Mouse (Mus musculus): ENCODE results near the gene Ifnl3.

Gene Ifnl3

DNA sequence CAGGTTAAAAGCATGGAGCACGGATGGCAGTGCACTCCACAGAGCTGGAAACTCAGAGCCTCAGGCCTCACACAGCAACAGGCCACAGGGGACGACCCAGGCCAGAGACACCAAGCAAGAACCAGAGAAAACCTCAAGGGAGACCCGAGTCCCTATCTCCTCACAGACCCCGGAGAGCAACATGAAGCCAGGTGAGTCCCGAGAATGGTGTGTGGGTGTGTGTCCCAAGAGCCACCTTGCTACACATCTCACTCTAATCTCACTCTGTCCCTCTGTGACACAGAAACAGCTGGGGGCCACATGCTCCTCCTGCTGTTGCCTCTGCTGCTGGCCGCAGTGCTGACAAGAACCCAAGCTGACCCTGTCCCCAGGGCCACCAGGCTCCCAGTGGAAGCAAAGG, at the start of gene Ifnl3:
Ifnl3 (plus strand) TSS at position 301 of the 400 bp plus-strand sequence.
- WGBS = 84% methylated on average over 5 of the region's 6 CpGs

DNA sequence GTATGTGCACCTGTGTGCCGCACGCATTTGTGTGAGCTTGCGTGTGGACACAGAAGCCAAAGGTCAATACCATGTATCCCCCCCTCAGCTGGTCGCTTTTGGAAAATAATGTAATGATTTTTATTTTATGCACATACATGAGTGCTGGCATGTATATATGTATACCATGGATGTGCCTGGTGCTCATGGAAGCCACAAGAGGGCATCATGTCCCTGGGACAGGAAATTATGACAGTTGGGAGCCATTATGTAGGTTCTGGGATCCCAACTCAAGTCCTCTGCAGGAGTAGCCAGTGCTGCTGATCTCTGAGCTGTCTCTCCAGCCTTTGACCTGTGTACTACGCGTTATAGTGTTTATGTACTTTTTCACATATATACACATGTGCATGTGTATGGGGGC, 46.4 kb upstream of the Ifnl3 start:
- WGBS = 95% methylated on average over 6 of the region's 6 CpGs

DNA sequence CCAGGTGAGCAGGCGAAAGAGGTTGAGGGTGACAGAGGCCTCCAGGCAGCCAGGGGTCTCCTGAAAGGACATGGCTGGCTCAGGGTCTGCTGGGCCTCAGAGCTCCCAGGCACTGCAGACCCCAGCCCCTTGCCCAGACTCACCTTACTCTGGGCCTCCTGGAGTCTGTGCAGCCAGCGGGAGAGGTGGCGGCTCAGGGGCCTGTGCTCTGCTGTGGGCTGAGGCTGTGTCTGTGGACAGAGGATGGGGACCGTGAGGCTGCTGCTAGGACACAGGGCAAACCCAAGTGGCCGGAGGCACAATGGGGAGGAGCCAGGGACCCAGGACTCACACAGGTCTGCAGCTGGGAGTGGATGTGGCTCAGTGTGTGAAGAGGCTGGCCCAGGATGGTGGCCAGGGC, 45.3 kb upstream of the Ifnl3 start:
- WGBS = 86% methylated on average over 5 of the region's 5 CpGs

DNA sequence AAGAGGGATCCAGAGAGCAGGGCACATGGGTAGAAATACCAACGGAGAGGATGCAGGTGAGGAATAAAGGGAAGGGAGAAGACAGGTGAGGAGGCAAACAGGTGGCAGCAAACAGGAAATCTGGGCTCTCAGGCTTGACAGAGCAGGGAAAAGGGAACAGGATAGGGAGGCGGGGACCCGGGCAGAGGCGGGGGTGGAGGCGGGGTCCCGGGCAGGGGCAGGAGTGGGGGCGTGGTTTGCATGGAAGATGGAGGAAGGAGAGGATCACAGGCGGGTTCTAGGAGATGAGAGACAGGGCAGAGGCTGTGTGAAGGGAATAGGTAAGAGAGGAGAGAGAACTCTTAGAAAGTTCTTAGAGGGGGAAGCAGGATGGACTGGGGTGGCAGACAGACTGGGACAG, 43.8 kb upstream of the Ifnl3 start:
- WGBS = 9% methylated on average over 8 of the region's 8 CpGs

DNA sequence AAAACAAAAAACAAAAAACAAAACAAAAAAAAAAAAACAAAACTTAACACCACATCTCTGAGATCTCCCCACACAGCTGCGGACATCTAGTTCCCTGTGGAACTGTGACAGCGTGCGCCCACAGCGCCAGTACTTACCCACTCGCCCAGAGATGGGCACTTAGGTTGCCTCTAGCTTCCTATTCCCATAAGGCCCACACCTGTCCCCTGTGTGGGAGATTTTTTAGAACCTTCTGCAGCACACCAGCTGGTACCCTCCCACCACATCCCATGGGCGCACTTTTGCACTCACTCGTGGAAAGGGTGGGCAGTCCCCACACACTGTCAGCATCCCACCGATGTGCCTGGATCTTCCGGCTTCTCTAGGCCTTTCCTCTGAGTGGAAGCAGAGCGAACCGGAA, 39.8 kb upstream of the Ifnl3 start:
- WGBS = 52% methylated on average over 11 of the region's 11 CpGs

DNA sequence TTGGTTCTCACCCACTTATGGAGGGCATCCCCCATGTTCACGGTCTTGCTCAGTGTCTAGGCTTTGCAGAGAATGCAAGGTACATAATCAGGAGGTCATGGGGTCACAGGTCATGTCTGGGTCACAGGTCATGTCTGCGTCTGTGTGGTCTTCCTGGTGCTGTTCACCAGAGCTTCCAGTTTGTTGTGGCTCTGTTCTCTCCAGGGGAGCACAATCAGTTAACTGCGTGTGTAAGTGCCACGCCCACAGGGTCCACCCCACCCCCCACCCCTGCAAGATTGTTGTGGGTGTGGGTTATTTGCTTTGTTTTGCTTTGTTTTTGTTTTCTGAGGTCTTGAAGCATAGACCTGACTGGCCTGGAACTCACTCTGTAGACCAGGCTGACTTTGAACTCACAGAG, 38.4 kb upstream of the Ifnl3 start:
- WGBS = 51% methylated on average over 4 of the region's 4 CpGs

DNA sequence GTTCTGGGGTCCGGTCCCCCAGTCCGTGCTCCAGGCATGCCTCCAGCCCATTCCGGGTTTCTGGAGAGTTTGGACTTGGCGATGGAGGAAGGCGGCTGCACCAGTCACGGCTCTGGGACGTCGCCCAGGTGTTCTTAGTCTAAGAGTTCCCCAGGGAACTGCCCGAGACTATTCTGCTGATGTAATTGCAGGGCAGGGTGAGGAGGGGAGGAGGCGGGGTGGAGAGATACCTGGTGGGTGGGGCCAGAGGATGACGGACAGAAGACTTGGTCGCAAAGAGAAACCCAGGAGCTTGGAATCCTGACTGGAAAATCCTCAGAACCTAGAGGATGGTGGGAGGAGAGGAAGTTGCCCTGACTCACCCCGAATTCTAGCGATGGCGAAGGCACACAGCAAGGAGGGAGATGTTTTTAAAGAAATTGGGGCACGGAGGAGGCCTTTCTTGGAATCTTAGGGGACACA, 34.6 kb upstream of the Ifnl3 start:
- 3% methylated on average over 16 of the region's 16 CpGs for WGBS

DNA sequence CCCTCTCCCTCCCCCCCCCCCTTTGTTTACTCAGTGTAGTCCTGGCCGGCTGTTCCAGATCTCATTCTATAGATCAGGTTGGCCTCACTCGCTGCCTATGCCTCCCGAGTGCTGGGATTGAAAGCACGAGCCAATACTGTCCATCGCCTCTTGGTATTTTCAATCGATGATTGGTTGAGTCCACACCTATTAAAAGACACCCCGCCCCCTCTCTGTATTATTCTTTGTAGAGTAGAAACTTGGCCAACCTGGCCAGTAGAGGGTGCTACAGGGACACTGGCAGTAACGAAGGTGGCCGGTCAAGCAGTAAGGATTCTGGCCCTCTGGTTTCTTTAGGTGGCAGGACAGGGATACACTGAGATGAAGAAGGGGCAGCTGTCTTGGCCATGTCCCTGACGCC, 32.2 kb upstream of the Ifnl3 start:
- 14% methylated on average over 10 of the region's 10 CpGs for WGBS

DNA sequence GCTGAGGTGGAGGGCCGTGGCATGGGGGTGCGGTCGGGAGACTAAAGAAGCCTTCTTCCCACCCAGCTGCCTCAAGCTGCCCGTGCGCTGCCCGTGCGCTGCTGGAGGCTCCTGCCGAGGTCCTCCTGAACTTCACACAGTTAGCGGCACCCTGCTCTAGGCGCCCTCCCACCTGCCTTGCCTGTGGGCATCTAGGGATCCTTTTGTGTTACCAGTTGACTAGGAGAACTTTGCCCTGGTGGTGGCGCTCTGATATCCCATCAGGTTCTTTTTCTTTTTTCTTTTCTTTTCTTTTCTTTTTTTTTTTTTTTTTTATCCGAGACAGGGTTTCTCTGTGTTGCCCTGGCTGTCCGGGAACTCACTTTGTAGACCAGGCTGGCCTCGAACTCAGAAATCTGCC, 31.7 kb upstream of the Ifnl3 start:
- 38% methylated on average over 14 of the region's 14 CpGs for WGBS

DNA sequence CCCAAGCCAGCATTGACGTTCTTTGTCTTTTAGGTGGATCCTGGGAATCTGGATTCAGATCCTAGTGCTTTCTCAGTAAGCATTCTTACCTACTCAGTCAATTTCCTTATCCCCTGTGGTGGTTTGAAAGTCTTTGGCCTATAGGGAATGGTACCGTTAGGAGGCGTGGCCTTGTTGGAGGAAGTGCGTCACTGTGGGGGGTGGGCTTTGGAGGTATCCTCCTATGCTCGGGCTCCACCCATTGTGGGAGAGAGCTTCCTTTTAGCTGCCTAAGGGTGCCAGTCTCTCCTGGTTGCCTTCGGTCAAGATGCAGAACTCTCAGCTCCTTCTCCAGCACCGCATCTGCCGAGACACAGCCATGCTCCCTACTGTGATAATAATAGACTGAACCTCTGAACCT, 30.3 kb upstream of the Ifnl3 start:
- WGBS = 89% methylated on average over 8 of the region's 8 CpGs

DNA sequence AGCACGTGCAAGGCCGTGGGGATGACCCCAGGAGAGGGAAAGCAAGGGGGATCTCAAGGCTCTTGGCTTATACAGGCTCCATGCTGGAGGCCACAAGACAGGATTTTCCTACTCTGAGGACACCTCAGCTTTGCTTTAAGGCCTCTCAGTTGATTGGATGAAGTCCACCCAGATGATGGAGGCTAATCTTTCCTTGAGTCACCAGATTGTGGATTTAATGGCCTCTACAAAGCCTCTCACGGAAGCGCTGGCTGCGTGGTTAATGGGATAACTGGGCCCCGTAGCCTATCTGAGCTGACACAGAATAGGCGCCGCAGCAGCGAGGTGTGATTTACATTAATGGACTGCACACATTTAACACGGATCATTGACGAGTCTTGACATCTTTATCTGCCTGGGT, 27.2 kb upstream of the Ifnl3 start:
- 88% methylated on average over 11 of the region's 11 CpGs for WGBS

DNA sequence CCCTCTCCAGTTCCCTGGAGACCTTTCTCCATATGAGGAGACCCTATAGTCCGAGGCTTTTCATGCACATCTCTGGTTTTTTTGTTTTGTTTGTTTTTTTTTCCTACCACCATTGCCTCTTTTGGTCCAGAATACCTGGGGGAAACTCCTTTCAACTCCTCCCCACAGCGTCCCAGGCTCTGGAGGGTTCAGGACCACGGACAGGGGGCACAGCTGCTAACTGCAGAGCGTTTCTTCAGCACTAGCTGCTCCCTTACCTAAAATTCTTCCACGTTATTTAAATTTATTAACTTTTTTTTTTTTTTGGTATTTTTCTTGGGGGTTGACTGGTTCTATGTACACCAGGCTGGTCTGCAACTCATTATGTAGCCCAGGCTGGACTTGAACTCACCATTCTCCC, 17.1 kb upstream of the Ifnl3 start:
- WGBS = 28% methylated on average over 5 of the region's 5 CpGs

DNA sequence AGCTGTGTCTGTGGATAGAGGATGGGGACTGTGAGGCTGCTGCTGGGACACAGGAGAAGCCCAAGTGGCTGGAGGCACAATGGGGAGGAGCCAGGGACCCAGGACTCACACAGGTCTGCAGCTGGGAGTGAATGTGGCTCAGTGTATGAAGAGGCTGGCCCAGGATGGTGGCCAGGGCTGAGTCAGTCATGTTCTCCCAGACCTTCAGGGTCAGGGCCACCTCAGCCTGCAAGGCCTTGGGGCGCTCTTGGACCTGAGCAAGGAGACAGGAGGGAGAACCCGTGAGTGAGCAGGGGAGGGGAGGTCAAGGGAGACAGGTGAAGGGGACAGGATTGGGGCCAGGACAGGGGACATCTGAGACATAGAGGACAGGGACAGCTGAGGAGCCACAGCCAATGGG, 13.5 kb upstream of the Ifnl3 start:
- 91% methylated on average over 2 of the region's 2 CpGs for WGBS

DNA sequence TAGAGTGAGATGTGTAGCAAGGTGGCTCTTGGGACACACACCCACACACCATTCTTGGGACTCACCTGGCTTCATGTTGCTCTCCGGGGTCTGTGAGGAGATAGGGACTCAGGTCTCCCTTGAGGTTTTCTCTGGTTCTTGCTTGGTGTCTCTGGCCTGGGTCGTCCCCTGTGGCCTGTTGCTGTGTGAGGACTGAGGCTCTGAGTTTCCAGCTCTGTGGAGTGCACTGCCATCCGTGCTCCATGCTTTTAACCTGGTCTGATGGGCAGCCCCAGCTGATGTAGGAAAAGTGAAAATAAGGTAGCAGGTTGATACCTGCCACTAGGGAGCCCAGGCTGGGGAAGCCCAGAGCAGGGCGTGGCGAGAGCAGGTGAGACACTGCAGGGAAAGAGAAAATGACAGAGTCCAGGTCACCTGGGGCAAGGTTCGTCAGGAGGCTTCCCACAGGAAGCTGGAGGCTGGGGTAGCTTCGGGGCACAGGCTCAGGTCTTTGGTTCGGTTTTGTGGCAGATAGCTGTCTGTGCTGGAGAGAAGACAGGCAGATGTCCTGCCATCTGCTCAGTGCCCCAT, 12.1 kb upstream of the Ifnl3 start, which contains the start of gene Ifnl2:
Ifnl2 (minus strand) TSS at position 51 of the 570 bp plus-strand sequence.
- 72% methylated on average over 8 of the region's 8 CpGs for WGBS

DNA sequence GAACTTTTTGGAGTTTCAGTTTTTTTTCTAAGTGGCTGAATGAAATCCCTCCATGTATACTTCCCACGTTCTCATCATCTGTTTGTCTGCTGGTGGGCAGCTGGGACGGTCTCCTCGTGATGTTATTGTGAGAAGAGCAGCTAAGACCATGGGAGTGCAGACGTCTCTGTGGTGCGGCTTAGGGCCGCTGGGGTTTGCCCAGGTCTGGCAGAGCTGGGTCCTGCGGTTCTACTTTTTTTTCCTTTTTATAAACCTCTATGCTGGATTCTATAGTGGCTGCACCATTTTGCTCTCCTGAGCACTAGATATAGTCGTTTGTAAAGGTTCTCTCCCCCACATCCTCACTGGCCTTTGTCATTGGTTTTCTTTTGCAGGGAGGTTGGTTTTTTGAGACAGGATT, 11.2 kb upstream of the Ifnl3 start:
- 67% methylated on average over 8 of the region's 8 CpGs for WGBS

DNA sequence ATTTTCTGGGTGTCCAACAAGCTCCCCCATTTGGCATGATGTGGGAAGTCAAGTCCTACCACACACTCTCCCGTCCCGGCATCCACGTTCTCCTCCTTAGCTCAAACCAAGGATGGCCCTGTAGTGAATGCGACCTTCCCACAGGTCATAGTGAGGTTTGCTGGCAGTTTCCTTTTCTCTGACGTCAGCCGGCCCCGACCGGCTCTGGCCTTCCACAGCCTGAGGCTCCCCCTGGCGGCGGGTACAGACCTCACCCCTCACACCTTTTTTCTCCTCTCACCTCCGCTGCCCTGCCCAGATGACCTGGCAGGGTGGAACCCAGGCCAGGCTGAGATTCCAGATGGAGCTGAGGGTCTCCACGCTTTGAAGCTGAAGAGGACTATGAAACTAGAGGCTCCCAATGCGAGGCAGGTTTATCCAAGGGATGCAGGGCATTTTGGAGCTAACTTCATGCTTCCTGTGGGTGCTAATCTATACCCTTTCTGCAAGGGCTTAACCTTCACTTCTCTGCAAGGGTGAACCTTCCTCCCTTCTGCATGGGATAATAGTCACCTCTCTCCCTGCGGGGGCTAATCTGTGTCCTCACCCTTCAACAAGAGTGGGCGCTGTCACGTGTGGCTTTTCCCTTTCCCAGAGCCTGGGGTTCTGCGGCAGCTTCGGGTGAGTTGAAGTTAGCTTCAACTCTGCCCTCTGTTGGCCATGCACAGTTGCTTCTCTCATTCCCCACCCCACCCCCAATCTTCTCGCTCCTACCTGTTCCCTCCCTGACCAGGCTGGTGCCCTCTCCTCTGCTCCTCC, 5.5 kb downstream of the Ifnl3 start:
- WGBS = 11% methylated on average over 19 of the region's 19 CpGs

DNA sequence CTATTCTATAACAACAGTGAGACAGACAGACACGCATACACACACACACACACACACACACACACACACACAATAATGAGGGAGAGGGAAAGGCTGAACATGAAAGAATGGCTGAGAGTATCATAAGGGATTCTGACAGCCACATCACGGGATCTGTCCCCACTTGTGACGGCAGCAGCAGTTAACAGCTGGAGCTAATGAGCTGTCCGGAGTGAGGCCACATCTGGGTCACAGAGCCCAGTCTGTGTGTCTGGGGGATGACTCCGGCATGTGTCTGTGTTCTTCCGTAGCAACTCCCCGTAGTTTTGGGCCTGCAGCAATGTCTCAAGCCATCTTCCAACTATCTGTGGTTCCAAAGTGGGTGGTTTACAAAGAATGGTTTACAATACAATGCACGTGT, 9.4 kb downstream of the Ifnl3 start:
- 80% methylated on average over 8 of the region's 8 CpGs for WGBS

DNA sequence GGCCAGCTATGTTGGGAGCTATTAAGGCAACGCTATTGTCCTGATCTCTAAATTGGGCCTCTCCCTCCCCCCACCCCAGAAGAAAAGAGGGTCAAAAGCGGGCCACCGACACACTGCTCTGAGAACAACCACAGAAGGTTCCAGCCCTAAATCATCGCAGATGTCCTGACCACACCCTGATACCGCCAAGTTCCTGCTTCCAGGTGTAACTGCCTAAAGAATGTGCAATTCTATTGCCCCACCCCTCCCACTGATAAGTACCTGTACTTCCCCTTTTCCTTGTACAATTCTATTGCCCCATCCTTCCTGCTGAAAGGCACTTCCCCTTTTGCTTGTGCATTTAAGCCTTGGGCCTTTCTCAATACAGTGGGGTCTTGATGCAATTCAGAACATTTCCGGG, 16.2 kb downstream of the Ifnl3 start:
- WGBS = 95% methylated on average over 6 of the region's 6 CpGs

DNA sequence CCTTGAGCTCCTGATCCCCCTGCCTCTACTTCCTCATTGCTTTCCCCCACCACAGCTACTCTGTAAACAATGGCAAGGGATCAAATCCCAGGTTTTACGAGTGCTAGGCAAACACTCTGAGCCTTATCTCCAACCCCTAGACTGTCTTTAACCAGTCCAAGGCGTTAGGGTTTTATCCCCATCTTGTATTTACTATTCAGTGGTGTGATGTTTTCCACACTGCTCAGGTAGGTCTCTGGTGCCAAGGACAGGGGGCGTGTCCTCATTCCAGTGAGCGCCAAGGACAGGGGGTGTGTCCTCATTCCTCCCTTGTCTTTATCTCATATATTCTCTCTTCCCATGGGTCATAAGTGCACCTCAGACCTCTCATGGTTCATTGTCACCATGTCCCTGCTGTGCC, 17.9 kb downstream of the Ifnl3 start, which contains the start of gene Sycn:
Sycn (plus strand) TSS at position 360 of the 400 bp plus-strand sequence.
- WGBS = 83% methylated on average over 4 of the region's 4 CpGs

DNA sequence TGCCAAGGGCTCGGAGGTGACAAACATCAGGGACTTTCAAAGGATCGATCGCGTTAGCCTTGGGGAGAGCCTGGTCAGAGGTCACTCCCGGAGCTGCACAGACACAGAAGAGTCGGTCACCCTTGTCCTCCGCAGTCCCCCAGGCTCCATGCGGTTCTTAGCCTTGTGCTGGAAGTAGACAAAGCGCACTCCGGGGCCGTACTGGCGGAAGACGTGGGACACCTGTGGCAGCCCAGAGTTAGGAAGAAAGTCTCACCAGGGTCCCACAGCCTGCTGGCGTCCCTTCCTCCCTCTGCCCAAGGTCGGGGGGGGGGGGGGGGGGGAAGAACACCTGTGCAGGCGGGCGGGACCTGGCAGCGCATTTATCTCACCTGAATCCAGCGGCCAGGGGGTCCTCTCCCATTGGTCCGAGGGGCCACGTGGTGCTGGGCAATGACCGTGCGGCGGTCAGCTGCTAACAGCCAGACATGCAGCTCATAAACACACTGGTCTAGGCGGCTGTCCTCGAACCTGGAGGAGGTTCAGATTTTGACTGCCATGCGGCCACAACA, 21.5 kb downstream of the Ifnl3 start:
- 13% methylated on average over 27 of the region's 27 CpGs for WGBS

DNA sequence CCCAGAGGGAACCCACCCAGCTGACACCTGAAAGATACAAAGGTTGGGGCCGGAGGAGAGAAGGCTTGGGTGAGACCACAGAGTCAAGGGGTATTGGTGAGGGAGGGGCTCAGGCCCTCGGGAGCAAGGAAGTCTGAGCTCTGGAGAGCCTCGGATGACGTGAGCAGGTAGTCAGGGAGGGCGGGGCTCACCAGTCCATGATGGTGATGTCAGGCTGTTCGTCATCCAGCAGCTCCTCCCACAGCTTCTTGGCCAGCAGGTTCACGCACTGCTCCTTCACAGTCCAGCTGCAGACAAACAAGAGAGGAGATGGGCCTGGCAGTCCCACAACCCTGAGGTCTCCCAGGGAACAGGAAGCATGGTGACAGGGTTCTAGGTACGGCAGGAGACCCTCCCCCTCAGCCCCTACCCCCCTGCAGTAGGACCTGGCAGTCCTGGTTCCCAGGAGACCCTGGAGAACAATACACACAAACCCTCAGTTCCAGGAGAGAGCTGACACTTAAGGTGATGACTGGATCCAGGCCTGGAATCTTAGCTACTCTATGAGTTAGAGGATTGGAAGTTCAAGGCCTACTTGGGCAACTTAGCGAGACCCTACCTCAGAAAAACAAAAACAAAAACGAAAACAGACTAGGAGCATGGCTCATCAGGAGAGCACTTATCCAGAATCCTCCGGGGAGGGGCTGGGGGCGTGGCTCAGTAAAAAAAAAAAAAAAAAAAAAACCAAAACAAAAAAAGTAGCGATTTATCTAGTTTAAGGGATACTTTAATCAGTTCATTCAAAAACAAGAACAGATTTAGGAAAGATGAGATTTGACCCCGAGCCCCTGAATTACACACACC, 22.6 kb downstream of the Ifnl3 start:
- WGBS = 52% methylated on average over 14 of the region's 14 CpGs

DNA sequence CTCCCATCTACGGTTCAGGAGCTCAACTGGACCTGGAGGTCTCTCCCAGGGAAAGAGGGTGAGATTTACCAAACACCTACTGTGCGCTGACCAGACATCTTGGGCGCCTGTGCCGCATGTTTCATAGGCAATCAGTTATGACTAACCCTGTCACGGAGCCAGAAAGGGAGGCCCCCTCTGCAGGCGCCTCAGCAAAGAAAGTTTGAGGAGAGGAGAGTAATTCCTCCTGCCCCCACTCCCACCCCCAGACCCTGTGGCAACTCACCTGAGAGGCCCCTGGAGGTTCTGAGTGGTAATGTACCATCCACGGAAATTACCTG, 23.2 kb downstream of the Ifnl3 start:
- WGBS = 62% methylated on average over 7 of the region's 7 CpGs

All from cerebral cortex, adult 2 months (tissue).